Mouse (Mus musculus): ENCODE measurements around the gene Bcas3.
A peak's percentile ranks its signal among the peaks of the same experiment; 100 is the strongest.

Gene Bcas3

GRCm38 (mm10) chr11:85339173-85339831 is 13.7 kb upstream of the Bcas3 start:
- no peaks in the 10 kb centered on the region for H3K27me3 ChIP-seq (ENCODE audit: control insufficient read depth, insufficient read depth, low read length, poor library complexity, severe bottlenecking)
- no peak for DNase-seq (ENCODE audit: low read depth, low spot score)
- H3K36me3 ChIP-seq (ENCODE audit: control insufficient read depth, insufficient read depth, low read length, poor library complexity, severe bottlenecking), result peaks cover 12% of the 10 kb centered on the region

- DNase-seq (ENCODE audit: low read depth, low spot score), result no peak
- Histone ChIP-seq H3K27me3 (ENCODE audit: control insufficient read depth, insufficient read depth, low read length, poor library complexity, severe bottlenecking) (no peaks in the 10 kb centered on the region), H3K36me3 (ENCODE audit: control insufficient read depth, insufficient read depth, low read length, poor library complexity, severe bottlenecking) (peaks cover 12% of the 10 kb centered on the region)
Measured at GRCm38 (mm10) chr11:85340070-85340616, 12.8 kb upstream of the Bcas3 start.

GRCm38 (mm10) chr11:85353819-85354218 is 852 bp downstream of the Bcas3 start:
- no peak for DNase-seq (ENCODE audit: low read depth, low spot score)
- no peaks in the 10 kb centered on the region for H3K27me3 ChIP-seq (ENCODE audit: control insufficient read depth, insufficient read depth, low read length, poor library complexity, severe bottlenecking)
- H3K36me3 ChIP-seq (ENCODE audit: control insufficient read depth, insufficient read depth, low read length, poor library complexity, severe bottlenecking), result no peaks in the 10 kb centered on the region

- Histone ChIP-seq H3K27me3 (ENCODE audit: control insufficient read depth, insufficient read depth, low read length, poor library complexity, severe bottlenecking) (no peaks in the 10 kb centered on the region), H3K36me3 (ENCODE audit: control insufficient read depth, insufficient read depth, low read length, poor library complexity, severe bottlenecking) (peaks cover 2% of the 10 kb centered on the region)
- no peak for DNase-seq (ENCODE audit: low read depth, low spot score)
Measured at GRCm38 (mm10) chr11:85359641-85360040, 6.7 kb downstream of the Bcas3 start.

- Histone ChIP-seq H3K36me3 (ENCODE audit: control insufficient read depth, insufficient read depth, low read length, poor library complexity, severe bottlenecking) (peaks cover 10% of the 10 kb centered on the region), H3K27me3 (ENCODE audit: control insufficient read depth, insufficient read depth, low read length, poor library complexity, severe bottlenecking) (no peaks in the 10 kb centered on the region)
- DNase-seq (ENCODE audit: low read depth, low spot score), result no peak
Measured at GRCm38 (mm10) chr11:85361621-85362020, 8.7 kb downstream of the Bcas3 start.

- Histone ChIP-seq H3K36me3 (ENCODE audit: control insufficient read depth, insufficient read depth, low read length, poor library complexity, severe bottlenecking) (peaks cover 12% of the 10 kb centered on the region), H3K27me3 (ENCODE audit: control insufficient read depth, insufficient read depth, low read length, poor library complexity, severe bottlenecking) (no peaks in the 10 kb centered on the region)
- DNase-seq (ENCODE audit: low read depth, low spot score), result no peak
Measured at GRCm38 (mm10) chr11:85366168-85366567, 13.2 kb downstream of the Bcas3 start.

GRCm38 (mm10) chr11:85367823-85368222 is 14.9 kb downstream of the Bcas3 start:
- Histone ChIP-seq H3K27me3 (ENCODE audit: control insufficient read depth, insufficient read depth, low read length, poor library complexity, severe bottlenecking) (no peaks in the 10 kb centered on the region), H3K36me3 (ENCODE audit: control insufficient read depth, insufficient read depth, low read length, poor library complexity, severe bottlenecking) (peaks cover 14% of the 10 kb centered on the region)
- no peak for DNase-seq (ENCODE audit: low read depth, low spot score)

- no peak for DNase-seq (ENCODE audit: low read depth, low spot score)
- no peaks in the 10 kb centered on the region; the same call in 1 of the 2 replicates for H3K36me3 ChIP-seq (ENCODE audit: control insufficient read depth, insufficient read depth, low read length, poor library complexity, severe bottlenecking)
- H3K27me3 ChIP-seq (ENCODE audit: control insufficient read depth, insufficient read depth, low read length, poor library complexity, severe bottlenecking), result no peaks in the 10 kb centered on the region
Measured at GRCm38 (mm10) chr11:85379091-85379490, 26.1 kb downstream of the Bcas3 start.

- no peaks in the 10 kb centered on the region for H3K27me3 ChIP-seq (ENCODE audit: control insufficient read depth, insufficient read depth, low read length, poor library complexity, severe bottlenecking)
- no peak for DNase-seq (ENCODE audit: low read depth, low spot score)
Measured at GRCm38 (mm10) chr11:85380046-85380445, 27.1 kb downstream of the Bcas3 start.

GRCm38 (mm10) chr11:85382055-85382454 is 29.1 kb downstream of the Bcas3 start:
- Histone ChIP-seq H3K27me3 (ENCODE audit: control insufficient read depth, insufficient read depth, low read length, poor library complexity, severe bottlenecking) (no peaks in the 10 kb centered on the region), H3K36me3 (ENCODE audit: control insufficient read depth, insufficient read depth, low read length, poor library complexity, severe bottlenecking) (no peaks in the 10 kb centered on the region)
- DNase-seq (ENCODE audit: low read depth, low spot score), result peak; percentile 76

More at GRCm38 (mm10) chr11:85380046-85380445, 27.1 kb downstream of the Bcas3 start:
- no peaks in the 10 kb centered on the region for H3K36me3 ChIP-seq (ENCODE audit: control insufficient read depth, insufficient read depth, low read length, poor library complexity, severe bottlenecking)

GRCm38 (mm10) chr11:85383975-85384821 is 31.2 kb downstream of the Bcas3 start:
- Histone ChIP-seq H3K27me3 (ENCODE audit: control insufficient read depth, insufficient read depth, low read length, poor library complexity, severe bottlenecking) (no peaks in the 10 kb centered on the region), H3K36me3 (ENCODE audit: control insufficient read depth, insufficient read depth, low read length, poor library complexity, severe bottlenecking) (no peaks in the 10 kb centered on the region)
- DNase-seq (ENCODE audit: low read depth, low spot score), result no peak

GRCm38 (mm10) chr11:85392179-85392863 is 39.4 kb downstream of the Bcas3 start:
- DNase-seq (ENCODE audit: low read depth, low spot score), result no peak
- no peaks in the 10 kb centered on the region for H3K27me3 ChIP-seq (ENCODE audit: control insufficient read depth, insufficient read depth, low read length, poor library complexity, severe bottlenecking)
- H3K36me3 ChIP-seq (ENCODE audit: control insufficient read depth, insufficient read depth, low read length, poor library complexity, severe bottlenecking), result 0 out of 2 replicates have a peak, but pooled peaks cover 1% of the 10 kb centered on the region

GRCm38 (mm10) chr11:85392864-85393220 is 39.9 kb downstream of the Bcas3 start:
- DNase-seq (ENCODE audit: low read depth, low spot score), result no peak

GRCm38 (mm10) chr11:85393990-85394389 is 41.0 kb downstream of the Bcas3 start:
- H3K36me3 ChIP-seq (ENCODE audit: control insufficient read depth, insufficient read depth, low read length, poor library complexity, severe bottlenecking), result 0 out of 2 replicates have a peak, but pooled peaks cover 1% of the 10 kb centered on the region
- no peaks in the 10 kb centered on the region for H3K27me3 ChIP-seq (ENCODE audit: control insufficient read depth, insufficient read depth, low read length, poor library complexity, severe bottlenecking)
- no peak for DNase-seq (ENCODE audit: low read depth, low spot score)

More at GRCm38 (mm10) chr11:85392864-85393220, 39.9 kb downstream of the Bcas3 start:
- no peaks in the 10 kb centered on the region for H3K27me3 ChIP-seq (ENCODE audit: control insufficient read depth, insufficient read depth, low read length, poor library complexity, severe bottlenecking)
- 0 out of 2 replicates have a peak, but pooled peaks cover 1% of the 10 kb centered on the region for H3K36me3 ChIP-seq (ENCODE audit: control insufficient read depth, insufficient read depth, low read length, poor library complexity, severe bottlenecking)
